Mouse (Mus musculus) liver, adult 2 months (tissue): ENCODE data around the gene Map6. TPM values are rescaled to one million over a fixed set of nuclear protein-coding genes. Genes with fewer than 3 reads are reported as not detected.

Experiments used
- DNase-seq: peaks from one replicate; pipeline ENCODE4 v3.0.0-alpha.2; 2011; ENCODE audit warnings: low read depth, low spot score; ENCODE audit errors: extremely low read depth
- H3K27ac ChIP-seq: fragments of 200-500 bp; replicated peaks from 2 replicates; pipeline ENCODE4 v1.5.1; 2012; ENCODE audit warnings: low read depth, mild to moderate bottlenecking, control low read depth, inconsistent platforms, low read length; ENCODE audit not compliant: insufficient read depth
- H3K27me3 ChIP-seq: fragments of 200-500 bp; 2 replicates; pipeline ENCODE4 v1.6.1; 2012; ENCODE audit warnings: mild to moderate bottlenecking, moderate library complexity, low read length, inconsistent platforms; ENCODE audit not compliant: control insufficient read depth, insufficient read depth
- H3K36me3 ChIP-seq: fragments of 200-500 bp; 2 replicates; pipeline ENCODE4 v1.6.1; 2012; ENCODE audit warnings: low read length, inconsistent platforms; ENCODE audit not compliant: control insufficient read depth, insufficient read depth
- H3K4me1 ChIP-seq: fragments of 200-500 bp; 2 replicates; pipeline ENCODE4 v1.6.1; 2011; ENCODE audit warnings: low read length; ENCODE audit not compliant: control insufficient read depth, insufficient read depth
- H3K4me3 ChIP-seq: fragments of 200-500 bp; 2 replicates; pipeline ENCODE4 v1.5.1; 2011; ENCODE audit warnings: low read depth, mild to moderate bottlenecking, control low read depth, low read length, moderate library complexity; ENCODE audit not compliant: insufficient read depth
- H3K79me2 ChIP-seq: fragments of 200-500 bp; 2 replicates; pipeline ENCODE4 v1.6.1; 2012; ENCODE audit warnings: inconsistent platforms, mild to moderate bottlenecking, low read length, moderate library complexity; ENCODE audit not compliant: control insufficient read depth, insufficient read depth
- H3K9ac ChIP-seq: fragments of 200-500 bp; 2 replicates; pipeline ENCODE4 v1.6.1; 2012; ENCODE audit warnings: low read depth, mild to moderate bottlenecking, control low read depth, inconsistent platforms, low read length
- CTCF ChIP-seq: fragments of 200-500 bp; IDR thresholded peaks from 2 replicates; pipeline ENCODE4 v1.5.1; 2011; ENCODE audit warnings: low read depth, low read length, control low read depth
- POLR2A ChIP-seq: fragments of 200-500 bp; IDR thresholded peaks from 2 replicates; pipeline ENCODE4 v1.6.1; 2011; ENCODE audit warnings: low read length, control low read depth; ENCODE audit not compliant: insufficient read depth; ENCODE audit errors: extremely low read depth
- WGBS: fragments of 180-500 bp; shearing (Covaris S2); methylation state at CpG from one replicate; pipeline ENCODE4 v1.1.7; 2018; 5-methylcytosine and 5-hydroxymethylcytosine counted together
- polyA plus RNA-seq: library from polyadenylated mRNA; depleted of rRNA; stranded (reverse); fragments of >200 nt; gene quantifications from 2 replicates; pipeline ENCODE4 v1.2.3, GENCODE M21; 2012
- total RNA-seq: library from RNA; depleted of rRNA; stranded (reverse); fragments of >200 nt; gene quantifications from 2 replicates; pipeline ENCODE4 v1.2.3, GENCODE M21; 2014

Gene Map6
- total and polyA plus RNA-seq, 2 experiments = 0.04 TPM; not detected in 1

- DNase-seq = no peak
- Histone ChIP-seq H3K27me3 (no peaks in the 10 kb centered on the region), H3K79me2 (no peaks in the 10 kb centered on the region), H3K36me3 (no peaks in the 10 kb centered on the region), H3K9ac (no peak overlapping the region), H3K4me3 (no peak overlapping the region), H3K27ac (no peak overlapping the region), H3K4me1 (no peaks in the 10 kb centered on the region)
- TF ChIP-seq CTCF = no peak
- no peak for TF ChIP-seq POLR2A
- 72% methylated on average over 3 of the region's 3 CpGs for WGBS
Observed at GRCm38 (mm10) chr7:99300650-99301175, 33.5 kb downstream of the Map6 start.

GRCm38 (mm10) chr7:99304029-99304428, 36.8 kb downstream of the Map6 start:
- H3K36me3 ChIP-seq = no peaks in the 10 kb centered on the region
- TF ChIP-seq CTCF (no peak), POLR2A (no peak)

GRCm38 (mm10) chr7:99304949-99305372, 37.7 kb downstream of the Map6 start:
- Histone ChIP-seq H3K4me3 (no peak overlapping the region), H3K36me3 (no peaks in the 10 kb centered on the region), H3K9ac (no peak overlapping the region), H3K27ac (no peak overlapping the region), H3K27me3 (no peaks in the 10 kb centered on the region), H3K4me1 (no peaks in the 10 kb centered on the region), H3K79me2 (no peaks in the 10 kb centered on the region)
- 64% methylated on average over 5 of the region's 5 CpGs for WGBS
- DNase-seq = no peak
- no peak for TF ChIP-seq CTCF
- TF ChIP-seq POLR2A = no peak

More at GRCm38 (mm10) chr7:99304029-99304428, 36.8 kb downstream of the Map6 start:
- H3K27ac ChIP-seq = no peak overlapping the region
- 91% methylated on average over 6 of the region's 6 CpGs for WGBS
- no peak for DNase-seq
- H3K4me3 ChIP-seq = no peak overlapping the region
- H3K4me1 ChIP-seq = no peaks in the 10 kb centered on the region
- no peak overlapping the region for H3K9ac ChIP-seq
- H3K79me2 ChIP-seq = no peaks in the 10 kb centered on the region
- H3K27me3 ChIP-seq = no peaks in the 10 kb centered on the region

- H3K36me3 ChIP-seq = no peaks in the 10 kb centered on the region
- TF ChIP-seq CTCF (no peak), POLR2A (no peak)
- WGBS = 94% methylated on average over 4 of the region's 4 CpGs
- H3K27ac ChIP-seq = no peak overlapping the region
- H3K27me3 ChIP-seq = no peaks in the 10 kb centered on the region
- H3K9ac ChIP-seq = no peak overlapping the region
- no peak for DNase-seq
- H3K4me3 ChIP-seq = no peak overlapping the region
- H3K4me1 ChIP-seq = no peaks in the 10 kb centered on the region
- H3K79me2 ChIP-seq = no peaks in the 10 kb centered on the region
Observed at GRCm38 (mm10) chr7:99305688-99306087, 38.4 kb downstream of the Map6 start.

- DNase-seq = no peak
- no peaks in the 10 kb centered on the region for H3K36me3 ChIP-seq
- H3K27me3 ChIP-seq = no peaks in the 10 kb centered on the region
- 71% methylated on average over 3 of the region's 3 CpGs for WGBS
- no peak overlapping the region for H3K27ac ChIP-seq
- TF ChIP-seq CTCF (no peak), POLR2A (no peak)
- no peaks in the 10 kb centered on the region for H3K4me1 ChIP-seq
- H3K79me2 ChIP-seq = no peaks in the 10 kb centered on the region
- no peak overlapping the region for H3K4me3 ChIP-seq
- H3K9ac ChIP-seq = no peak overlapping the region
Observed at GRCm38 (mm10) chr7:99306640-99307039, 39.4 kb downstream of the Map6 start.

GRCm38 (mm10) chr7:99311433-99311832, 44.2 kb downstream of the Map6 start:
- H3K9ac ChIP-seq = no peak overlapping the region
- H3K36me3 ChIP-seq = no peaks in the 10 kb centered on the region
- H3K4me1 ChIP-seq = no peaks in the 10 kb centered on the region
- H3K27me3 ChIP-seq = no peaks in the 10 kb centered on the region
- TF ChIP-seq POLR2A (no peak), CTCF (no peak)
- 14% methylated on average over 7 of the region's 7 CpGs for WGBS
- DNase-seq = peak; percentile 90
- H3K4me3 ChIP-seq = no peak overlapping the region
- no peaks in the 10 kb centered on the region for H3K79me2 ChIP-seq
- no peak overlapping the region for H3K27ac ChIP-seq
